Mouse (Mus musculus) lung, postnatal 10 days (tissue): ENCODE data around the gene Gm37240.

Source experiments
- DNase-seq: peaks from one replicate; pipeline ENCODE4 v3.0.0; 2021

Gm37240 gene

GRCm38 (mm10) chr3:84806206-84806605 is 1081.1 kb downstream of the Gm37240 start:
- no peak for DNase-seq

- DNase-seq, result no peak
These were observed 1083.3 kb downstream of the Gm37240 start for GRCm38 (mm10) chr3:84804036-84804435.

DNA sequence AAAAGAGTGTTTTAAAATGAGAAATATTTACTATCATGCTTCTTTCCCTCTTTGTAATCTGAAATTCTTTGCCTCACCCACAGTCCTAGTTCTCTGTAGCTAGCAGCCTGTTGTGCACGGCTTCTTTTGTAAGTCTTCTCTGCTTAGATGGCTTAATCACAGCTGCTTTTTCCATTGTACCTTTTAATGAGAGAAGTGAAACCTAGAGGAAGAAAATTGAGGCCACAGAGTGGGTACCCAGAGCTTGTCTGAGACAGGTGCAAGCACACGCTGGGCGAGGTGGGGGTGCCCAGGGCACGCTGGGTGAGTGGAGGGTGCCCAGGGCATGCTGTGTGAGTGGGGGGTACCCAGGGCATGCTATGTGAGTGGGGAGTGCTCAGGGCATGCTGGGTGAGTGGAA is 1099.4 kb downstream of the Gm37240 start:
- DNase-seq, result no peak

DNA sequence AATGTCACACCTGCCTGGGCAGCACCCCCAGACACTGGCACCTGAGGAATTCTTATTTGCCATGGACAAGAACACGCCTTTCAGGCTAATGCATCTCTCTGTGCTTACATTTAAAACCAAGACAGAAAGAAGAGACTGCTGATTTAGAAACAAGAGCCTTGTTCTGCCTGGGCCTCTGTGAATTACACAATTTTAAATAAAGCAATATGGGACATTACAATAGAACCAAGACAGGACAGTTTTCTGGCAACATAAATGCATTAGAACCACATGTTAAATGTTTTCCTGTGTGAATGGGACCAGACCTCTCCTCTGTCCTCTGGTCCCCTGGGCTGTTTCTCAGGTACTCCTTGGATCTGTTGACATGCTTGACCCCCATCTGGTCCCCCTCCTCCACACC is 1111.2 kb downstream of the Gm37240 start:
- no peak for DNase-seq

DNA sequence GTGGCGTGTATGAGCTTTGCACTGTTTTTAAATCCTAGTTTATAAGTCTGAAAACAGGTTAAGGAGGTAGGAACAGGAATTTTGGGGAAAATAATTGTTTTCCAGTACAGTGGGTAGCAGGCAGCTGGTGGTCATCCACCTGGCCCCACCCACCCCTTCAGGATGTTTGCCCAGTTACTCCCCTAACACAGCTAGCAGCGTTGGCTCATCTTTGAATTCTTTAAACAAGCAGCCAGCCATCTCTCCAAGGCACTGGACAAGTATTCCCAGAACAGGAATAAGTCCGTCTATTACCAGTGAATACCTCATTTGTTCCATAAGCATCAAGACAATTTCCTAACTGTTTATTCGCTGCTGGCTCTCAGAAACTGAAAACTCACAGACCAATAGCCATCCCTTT is 1111.7 kb downstream of the Gm37240 start:
- no peak for DNase-seq

DNA sequence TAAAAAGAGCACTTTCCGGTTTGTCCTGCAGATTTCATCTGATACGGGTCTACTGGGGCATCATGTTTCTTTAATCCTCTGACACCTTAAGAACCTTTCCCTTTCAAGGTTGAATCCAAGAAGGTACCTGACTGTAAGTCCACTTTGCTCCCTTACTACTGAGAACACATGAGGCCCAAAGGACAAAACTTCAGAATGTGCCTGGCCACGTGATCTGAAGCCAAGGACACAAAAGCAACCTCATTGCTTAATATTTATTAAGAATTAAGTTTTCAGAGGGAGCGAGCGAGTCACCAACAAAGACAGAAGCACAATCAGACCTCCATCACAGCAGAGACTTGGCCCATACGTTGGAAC is 1112.3 kb downstream of the Gm37240 start:
- DNase-seq, result no peak

DNA sequence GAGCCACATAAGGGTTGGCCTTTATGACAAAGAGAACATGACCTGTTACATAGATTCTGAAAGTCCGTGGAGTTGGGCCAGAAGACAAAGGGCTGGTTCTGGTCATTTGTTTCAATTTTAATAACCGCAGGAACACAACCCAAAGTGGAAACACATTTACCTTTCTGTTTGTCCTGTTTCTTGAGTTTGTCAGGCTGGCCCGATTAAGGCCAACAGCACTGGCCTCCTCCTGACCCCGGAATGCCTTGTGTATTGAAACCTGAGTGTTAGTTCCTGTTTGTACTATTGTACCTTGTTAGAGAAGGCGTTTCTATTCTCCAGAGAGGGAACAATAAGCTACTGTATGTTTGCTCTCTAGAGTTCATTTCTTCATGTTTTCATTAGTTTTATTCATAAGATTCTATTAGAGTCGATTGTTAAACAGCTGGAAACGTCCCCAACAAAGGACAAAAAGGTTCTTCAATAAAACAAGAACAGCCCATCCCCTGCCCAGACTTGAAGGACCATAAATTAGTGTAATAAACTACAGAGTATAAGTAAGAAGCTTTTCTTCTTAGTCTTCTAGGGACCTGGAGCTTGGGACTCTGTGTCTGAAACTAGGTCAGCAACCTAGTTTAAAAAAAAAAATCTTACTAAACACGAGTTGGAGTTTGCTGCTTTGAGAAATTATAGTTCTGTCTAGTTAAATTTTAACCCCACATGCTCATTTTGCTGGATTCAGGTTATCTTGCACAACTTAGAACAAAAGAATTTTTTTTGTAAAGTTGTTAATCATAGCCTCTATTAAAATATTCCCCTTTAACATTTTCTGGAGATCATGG is 1112.9 kb downstream of the Gm37240 start:
- DNase-seq, result no peak

GRCm38 (mm10) chr3:84771980-84772379 is 1115.3 kb downstream of the Gm37240 start:
- no peak for DNase-seq

DNA sequence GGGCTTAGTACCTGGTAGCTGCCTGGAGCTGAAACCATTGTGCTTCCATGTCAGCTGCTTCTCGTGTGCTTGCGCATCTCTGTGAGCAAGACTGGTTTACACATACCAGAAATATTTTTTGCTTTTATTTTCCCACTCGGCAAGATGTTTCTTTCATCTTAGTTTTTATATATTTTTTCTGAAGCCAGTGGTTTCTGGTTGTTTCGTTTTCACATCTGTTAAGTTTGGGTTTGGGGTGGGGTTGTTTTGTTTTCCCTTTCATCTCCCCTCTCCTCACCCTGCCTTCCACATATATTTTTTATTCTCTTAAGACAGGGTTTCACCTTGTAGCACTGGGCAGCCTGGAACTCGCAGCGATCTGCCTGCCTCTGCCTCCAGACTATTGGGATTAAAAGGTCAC is 1116.8 kb downstream of the Gm37240 start:
- no peak for DNase-seq

DNA sequence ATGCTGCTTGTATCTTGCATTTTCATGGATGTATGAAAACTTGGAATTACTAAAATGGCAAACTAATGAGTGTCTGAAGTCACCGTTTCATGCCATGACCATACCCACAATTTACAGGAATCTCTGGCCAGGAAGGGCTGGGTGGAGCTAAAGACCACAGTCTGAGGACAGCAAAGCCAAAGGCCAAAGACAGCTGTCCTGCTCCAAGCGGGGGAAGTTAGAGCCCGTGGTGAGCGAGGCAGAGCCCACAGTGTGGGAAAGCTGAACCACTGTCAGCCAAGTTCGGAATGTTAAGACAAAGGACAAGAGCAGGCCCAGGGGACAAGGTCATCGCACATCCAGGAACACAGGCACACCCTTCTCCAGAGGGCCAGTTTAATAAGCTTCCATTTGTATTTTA is 1117.9 kb downstream of the Gm37240 start:
- DNase-seq, result no peak

GRCm38 (mm10) chr3:84768940-84769339 is 1118.4 kb downstream of the Gm37240 start:
- no peak for DNase-seq

DNA sequence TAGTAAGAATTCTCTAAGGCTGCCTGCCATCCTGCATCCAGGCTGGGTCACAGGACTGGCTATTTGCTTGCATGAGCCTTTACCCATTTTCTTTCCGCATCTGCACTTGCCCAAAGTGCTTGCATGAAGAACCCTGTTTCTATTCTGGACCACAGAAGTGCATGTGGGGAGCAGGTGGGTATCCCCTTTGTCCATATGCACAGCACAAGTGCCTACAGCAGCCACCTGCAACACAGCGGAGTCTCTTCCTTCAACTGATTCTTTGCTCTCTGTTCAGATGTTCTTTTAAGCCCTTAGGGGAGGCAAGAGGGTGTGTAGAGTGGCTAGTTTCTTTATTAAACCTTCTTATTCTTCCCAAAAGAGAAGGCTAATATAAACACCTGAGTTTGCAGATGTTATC is 1133.5 kb downstream of the Gm37240 start:
- no peak for DNase-seq

GRCm38 (mm10) chr3:84749222-84749621 is 1138.1 kb downstream of the Gm37240 start:
- DNase-seq, result no peak

GRCm38 (mm10) chr3:84748139-84748538 is 1139.2 kb downstream of the Gm37240 start:
- DNase-seq, result no peak

DNA sequence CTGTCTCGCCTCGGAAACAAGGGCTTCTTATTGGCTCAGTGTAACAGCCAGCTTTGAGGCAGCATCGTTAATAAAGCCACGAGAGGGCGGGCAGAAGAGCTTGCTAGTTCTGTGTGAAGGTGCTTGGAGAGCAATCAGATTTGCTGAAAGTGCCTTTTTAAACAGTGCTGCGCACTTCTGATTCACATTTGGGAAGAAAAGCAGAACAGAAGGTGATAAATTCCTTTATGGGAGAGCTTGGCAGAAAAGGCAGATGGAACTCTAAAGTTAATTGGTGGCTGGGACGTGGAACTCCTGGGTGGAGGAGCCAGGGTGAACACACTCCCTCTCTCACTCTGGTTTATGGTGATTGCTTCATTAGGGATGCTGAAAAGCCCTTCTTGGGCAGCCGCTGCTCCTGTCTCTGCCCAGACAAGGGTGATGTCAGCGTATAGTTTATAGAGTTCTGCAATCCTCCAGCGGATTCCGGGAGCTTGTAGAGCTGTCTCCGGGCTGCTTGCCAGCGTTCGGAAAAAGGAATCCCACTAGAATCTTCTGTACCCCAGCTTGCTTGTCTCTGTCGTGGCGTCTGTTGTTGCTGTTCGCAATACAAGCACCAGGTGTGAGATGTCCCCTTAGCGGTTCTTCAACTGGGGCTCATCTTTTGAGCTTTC is 1141.7 kb downstream of the Gm37240 start:
- peak; percentile 85 for DNase-seq

DNA sequence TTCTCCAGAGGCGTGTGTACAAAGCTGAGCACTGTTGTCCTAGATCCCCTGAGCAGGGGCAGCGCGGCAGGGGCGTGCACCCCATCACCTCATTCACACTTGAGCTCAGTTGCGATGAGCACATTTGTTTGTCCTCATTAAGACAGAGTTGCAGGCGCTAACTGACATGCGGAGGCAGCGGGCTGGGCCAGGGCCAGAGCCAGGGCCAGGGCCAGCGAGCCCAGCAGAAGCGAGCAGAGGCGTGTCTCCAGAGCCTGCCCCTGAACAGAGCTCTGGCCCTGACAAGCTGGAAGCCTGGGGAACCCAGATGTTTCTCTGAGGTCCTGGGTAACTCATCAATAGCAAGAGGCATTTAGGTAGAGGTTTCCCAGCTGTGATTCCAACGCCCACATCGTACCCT is 1142.6 kb downstream of the Gm37240 start:
- peak; percentile 85 for DNase-seq

DNA sequence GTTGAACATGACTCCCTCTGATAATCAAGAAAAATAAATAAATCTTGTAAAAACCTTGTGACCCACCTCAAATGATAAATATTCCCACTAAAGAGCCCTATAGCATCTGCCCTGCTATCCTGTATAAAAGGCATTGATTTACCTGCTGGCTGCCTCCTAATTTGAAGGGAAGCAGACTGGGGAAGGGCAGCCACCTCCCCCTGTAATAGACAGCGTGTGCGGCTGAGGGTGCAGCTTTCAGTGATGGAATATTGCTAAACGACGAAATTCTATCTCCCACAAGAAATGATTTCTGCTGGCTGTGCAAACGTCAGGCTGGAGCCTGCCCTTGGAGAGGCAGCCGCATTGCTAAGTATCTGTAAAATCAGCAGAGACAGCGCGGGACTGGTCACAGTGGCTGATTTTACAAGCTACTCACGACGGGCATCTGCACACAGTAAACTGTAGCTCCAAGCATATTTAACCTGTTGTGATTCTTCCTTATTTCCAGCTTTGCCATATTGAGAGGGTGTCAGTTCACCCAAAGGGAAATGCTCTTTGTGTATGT is 1147.2 kb downstream of the Gm37240 start:
- DNase-seq, result no peak

DNA sequence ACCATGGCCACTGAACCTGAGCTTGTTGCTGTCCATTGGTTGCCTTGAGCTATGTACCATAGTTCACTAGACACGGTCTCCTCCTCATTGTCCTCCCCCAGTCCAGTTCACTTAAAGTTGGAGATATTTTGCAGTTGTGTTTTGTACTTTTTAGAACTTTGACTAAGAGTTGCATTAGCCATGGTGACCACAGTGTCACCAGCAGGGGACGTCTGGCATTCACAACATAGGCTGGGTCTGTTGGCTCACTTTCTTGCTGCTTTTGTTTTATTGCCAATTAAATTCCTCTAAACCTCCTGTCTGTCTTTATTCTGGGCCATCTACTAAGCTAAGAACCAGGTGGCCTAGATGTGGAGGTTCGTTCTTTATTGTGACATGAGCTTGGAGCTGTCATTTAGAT is 1150.2 kb downstream of the Gm37240 start:
- DNase-seq, result no peak

GRCm38 (mm10) chr3:84735716-84736115 is 1151.6 kb downstream of the Gm37240 start:
- DNase-seq, result no peak

DNA sequence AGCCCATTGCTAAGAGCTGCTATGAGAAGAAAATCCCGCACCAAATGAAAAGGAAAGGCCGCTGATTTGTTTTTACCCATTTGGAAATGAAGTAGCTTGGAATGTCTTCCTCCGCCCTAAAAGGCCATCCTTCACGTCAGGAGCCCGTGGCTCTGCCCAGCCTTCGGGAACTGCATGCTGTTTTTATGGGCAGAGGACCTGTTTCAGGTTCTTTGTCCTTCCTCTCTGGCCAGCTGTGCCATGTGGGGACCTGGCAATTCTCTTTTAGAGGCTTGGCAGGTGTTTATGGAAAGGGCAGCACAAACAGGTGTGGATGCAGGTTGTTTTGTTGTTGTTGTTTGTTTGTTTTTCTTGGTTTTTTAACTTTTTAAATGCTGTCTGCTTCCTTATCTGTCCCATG is 1154.8 kb downstream of the Gm37240 start:
- DNase-seq, result no peak

- peak; percentile 10 for DNase-seq
These were observed 1155.3 kb downstream of the Gm37240 start for GRCm38 (mm10) chr3:84732016-84732502.

DNA sequence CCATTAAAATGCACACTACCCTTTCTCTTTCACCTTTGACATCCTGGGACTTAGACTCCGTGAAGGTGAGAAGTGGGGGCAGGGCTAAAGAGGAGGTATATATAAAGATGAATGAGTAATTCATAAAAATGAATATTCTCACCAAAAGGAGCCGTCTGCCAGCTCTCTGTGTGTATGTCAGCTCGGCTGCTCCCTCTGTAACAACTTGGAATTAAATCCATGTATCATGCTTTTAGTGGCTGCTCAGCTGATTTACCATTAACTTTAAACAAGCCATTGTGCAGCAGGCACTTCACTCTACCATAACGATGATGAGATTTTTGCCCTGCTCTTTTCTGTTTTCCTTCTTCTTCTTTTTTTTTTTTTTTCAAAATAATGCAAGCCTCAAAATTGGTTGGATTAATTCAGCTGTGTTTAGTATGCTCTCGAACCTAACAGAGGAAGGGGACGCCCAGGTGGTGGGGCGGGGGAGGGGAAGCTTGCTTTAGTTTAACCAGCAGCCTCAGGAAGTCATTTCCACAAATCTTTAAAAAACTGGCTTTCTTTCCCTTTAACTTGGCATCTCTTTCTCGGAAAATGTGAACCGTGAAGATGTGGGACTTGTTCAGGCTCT is 1155.8 kb downstream of the Gm37240 start:
- DNase-seq, result no peak

GRCm38 (mm10) chr3:84731003-84731402 is 1156.3 kb downstream of the Gm37240 start:
- no peak for DNase-seq

DNA sequence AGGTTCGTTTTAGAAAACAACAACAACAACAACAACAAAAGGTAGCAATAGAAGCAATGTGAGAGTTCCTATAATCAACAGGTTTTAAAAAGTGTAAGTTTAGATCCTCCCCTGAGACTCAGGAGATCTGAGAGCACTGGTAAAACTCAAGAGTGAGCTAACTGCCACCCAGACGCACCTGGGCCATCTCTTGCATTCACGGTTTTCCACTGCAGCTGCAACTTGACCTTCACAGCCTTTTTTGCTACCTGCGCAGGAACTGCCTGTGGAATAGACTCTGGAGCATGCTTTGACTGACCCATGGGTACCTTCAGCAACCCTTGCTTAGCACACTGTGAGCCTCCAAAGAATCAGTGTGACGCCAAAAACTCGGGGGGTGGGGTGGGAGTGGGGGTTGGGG is 1157.5 kb downstream of the Gm37240 start:
- DNase-seq, result no peak
